Mouse (Mus musculus) liver, adult 2 months (tissue): ENCODE measurements around the gene Upk1a. TPM values are rescaled to one million over a fixed set of nuclear protein-coding genes. Genes with fewer than 3 reads are reported as not detected.

Experiments
- DNase-seq: peaks from one replicate; pipeline ENCODE4 v3.0.0-alpha.2; 2011; ENCODE audit warnings: low read depth, low spot score; ENCODE audit errors: extremely low read depth
- H3K27ac ChIP-seq: fragments of 200-500 bp; replicated peaks from 2 replicates; pipeline ENCODE4 v1.5.1; 2012; ENCODE audit warnings: low read depth, mild to moderate bottlenecking, control low read depth, inconsistent platforms, low read length; ENCODE audit not compliant: insufficient read depth
- H3K27me3 ChIP-seq: fragments of 200-500 bp; 2 replicates; pipeline ENCODE4 v1.6.1; 2012; ENCODE audit warnings: mild to moderate bottlenecking, moderate library complexity, low read length, inconsistent platforms; ENCODE audit not compliant: control insufficient read depth, insufficient read depth
- H3K36me3 ChIP-seq: fragments of 200-500 bp; 2 replicates; pipeline ENCODE4 v1.6.1; 2012; ENCODE audit warnings: low read length, inconsistent platforms; ENCODE audit not compliant: control insufficient read depth, insufficient read depth
- H3K4me1 ChIP-seq: fragments of 200-500 bp; 2 replicates; pipeline ENCODE4 v1.6.1; 2011; ENCODE audit warnings: low read length; ENCODE audit not compliant: control insufficient read depth, insufficient read depth
- H3K4me3 ChIP-seq: fragments of 200-500 bp; 2 replicates; pipeline ENCODE4 v1.5.1; 2011; ENCODE audit warnings: low read depth, mild to moderate bottlenecking, control low read depth, low read length, moderate library complexity; ENCODE audit not compliant: insufficient read depth
- H3K79me2 ChIP-seq: fragments of 200-500 bp; 2 replicates; pipeline ENCODE4 v1.6.1; 2012; ENCODE audit warnings: inconsistent platforms, mild to moderate bottlenecking, low read length, moderate library complexity; ENCODE audit not compliant: control insufficient read depth, insufficient read depth
- H3K9ac ChIP-seq: fragments of 200-500 bp; 2 replicates; pipeline ENCODE4 v1.6.1; 2012; ENCODE audit warnings: low read depth, mild to moderate bottlenecking, control low read depth, inconsistent platforms, low read length
- CTCF ChIP-seq: fragments of 200-500 bp; IDR thresholded peaks from 2 replicates; pipeline ENCODE4 v1.5.1; 2011; ENCODE audit warnings: low read depth, low read length, control low read depth
- POLR2A ChIP-seq: fragments of 200-500 bp; IDR thresholded peaks from 2 replicates; pipeline ENCODE4 v1.6.1; 2011; ENCODE audit warnings: low read length, control low read depth; ENCODE audit not compliant: insufficient read depth; ENCODE audit errors: extremely low read depth
- WGBS: fragments of 180-500 bp; shearing (Covaris S2); methylation state at CpG from one replicate; pipeline ENCODE4 v1.1.7; 2018; 5-methylcytosine and 5-hydroxymethylcytosine counted together
- polyA plus RNA-seq: library from polyadenylated mRNA; depleted of rRNA; stranded (reverse); fragments of >200 nt; gene quantifications from 2 replicates; pipeline ENCODE4 v1.2.3, GENCODE M21; 2012
- total RNA-seq: library from RNA; depleted of rRNA; stranded (reverse); fragments of >200 nt; gene quantifications from 2 replicates; pipeline ENCODE4 v1.2.3, GENCODE M21; 2014

Gene Upk1a
- total and polyA plus RNA-seq, 2 experiments, result 0.23 TPM; not detected in 1

DNA sequence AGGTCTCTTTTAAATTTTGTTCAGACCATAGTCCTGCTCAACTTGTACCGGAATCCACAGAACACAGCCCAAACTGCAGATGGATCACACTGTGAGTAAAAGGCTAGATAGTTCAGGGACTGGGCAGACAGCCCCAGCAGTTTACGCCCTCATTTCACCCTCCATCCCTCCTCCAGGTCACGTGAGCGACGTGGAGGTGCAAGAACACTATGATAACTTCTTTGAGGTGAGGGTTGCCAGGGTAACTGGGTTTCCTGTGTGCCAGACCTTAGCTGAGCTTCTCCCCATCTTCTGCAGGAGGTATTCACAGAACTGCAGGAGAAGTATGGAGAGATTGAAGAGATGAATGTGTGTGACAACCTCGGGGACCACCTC, 48.8 kb downstream of the Upk1a start:
- Histone ChIP-seq H3K4me1 (peaks cover 9% of the 10 kb centered on the region), H3K9ac (no peak overlapping the region), H3K27ac (no peak overlapping the region), H3K36me3 (peaks cover 4% of the 10 kb centered on the region; the same call in 1 of the 2 replicates), H3K4me3 (peak overlapping the region; percentile 75), H3K79me2 (no peaks in the 10 kb centered on the region), H3K27me3 (no peaks in the 10 kb centered on the region)
- DNase-seq, result no peak
- WGBS, result 32% methylated on average over 6 of the region's 6 CpGs
- TF ChIP-seq CTCF (no peak), POLR2A (no peak)

DNA sequence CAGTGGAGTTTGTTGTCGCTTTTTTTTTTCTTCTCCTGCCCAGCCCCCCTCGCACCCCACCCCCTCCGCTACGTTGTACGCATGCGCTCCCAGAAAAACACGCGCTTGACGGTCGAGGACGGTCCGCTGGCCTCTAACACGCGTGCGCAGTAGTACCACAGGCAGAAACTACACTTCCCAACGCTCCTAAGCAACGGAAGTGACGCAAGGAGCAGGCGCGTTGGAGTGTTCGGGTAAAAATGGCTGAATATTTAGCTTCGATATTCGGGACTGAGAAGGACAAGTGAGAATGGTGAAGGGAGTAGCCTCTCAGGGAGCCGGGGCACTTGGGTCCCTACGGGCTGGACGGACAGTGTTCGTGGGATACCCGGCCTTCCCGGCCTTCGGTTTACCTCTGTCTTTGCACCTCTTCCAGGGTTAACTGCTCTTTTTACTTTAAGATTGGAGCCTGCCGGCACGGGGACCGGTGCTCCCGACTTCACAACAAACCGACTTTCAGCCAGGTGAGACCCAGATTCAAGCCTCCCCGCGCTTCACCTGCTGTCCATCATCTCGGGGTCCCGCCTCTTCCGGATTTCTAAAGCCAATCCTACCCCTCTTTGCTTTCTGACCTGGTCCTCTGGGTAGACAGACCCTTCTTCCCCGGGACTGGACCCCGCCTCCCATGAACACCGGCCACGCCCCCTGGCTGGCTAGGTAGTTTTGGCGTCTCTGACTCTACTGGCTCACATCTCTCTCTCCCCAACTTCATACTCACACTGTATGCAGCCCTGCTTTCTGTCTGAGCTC, 49.3 kb downstream of the Upk1a start, which contains the start of the genes U2af1l4, Gm49396 and Psenen:
Gene U2af1l4 (plus strand): TSS at position 185 of the 789 bp plus-strand sequence.
Gene Gm49396 (plus strand): TSS at position 228 of the 789 bp plus-strand sequence.
Gene Psenen (minus strand): TSS at position 511 of the 789 bp plus-strand sequence.
- Histone ChIP-seq H3K4me3 (peak within 1 kb of the TSS; percentile 75), H3K9ac (peak within 1 kb of the TSS; percentile 83), H3K4me1 (peaks cover 12% of the 10 kb centered on the region), H3K79me2 (no peaks in the 10 kb centered on the region), H3K27ac (peak within 1 kb of the TSS; percentile 89), H3K27me3 (no peaks in the 10 kb centered on the region), H3K36me3 (no peaks in the 10 kb centered on the region)
- under 1% methylated on average over 45 of the region's 45 CpGs for WGBS
- no peak for TF ChIP-seq CTCF
- TF ChIP-seq POLR2A, result 0 out of 2 replicates have a peak, but pooled peaks have one; percentile 11
- DNase-seq, result peak; percentile 93

DNA sequence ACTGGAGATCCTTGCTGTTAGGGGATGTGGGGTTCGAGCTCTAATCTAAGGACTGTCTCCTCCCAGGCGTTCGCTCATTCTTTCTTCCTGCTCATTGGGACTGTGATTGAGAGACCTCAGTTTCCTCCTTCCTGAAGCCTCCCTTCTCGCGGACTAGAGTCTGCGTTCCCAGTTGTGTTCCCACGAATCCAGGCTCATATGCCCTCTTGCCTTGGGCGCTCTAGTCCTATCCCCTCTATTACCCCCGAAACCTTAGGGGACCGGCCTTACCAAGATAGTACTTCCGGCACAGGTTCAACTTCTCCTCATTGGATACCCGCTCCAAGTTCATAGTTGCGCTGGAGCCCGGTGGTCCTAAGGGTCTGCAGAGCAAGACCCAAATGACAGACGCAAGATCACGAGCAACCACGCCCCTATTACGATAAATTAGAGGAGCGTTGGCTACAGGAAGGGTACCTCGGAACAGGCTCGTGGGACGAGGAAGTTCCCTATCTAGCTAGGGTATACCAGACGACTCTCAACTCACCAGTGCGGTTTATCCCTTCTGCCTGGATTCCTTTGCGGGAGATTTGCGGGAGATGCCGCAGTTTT, 50.0 kb downstream of the Upk1a start:
- Histone ChIP-seq H3K27ac (peak overlapping the region; percentile 85), H3K36me3 (no peaks in the 10 kb centered on the region), H3K9ac (peak overlapping the region; percentile 83), H3K4me3 (peak overlapping the region; percentile 61), H3K4me1 (peaks cover 15% of the 10 kb centered on the region), H3K27me3 (no peaks in the 10 kb centered on the region), H3K79me2 (no peaks in the 10 kb centered on the region)
- WGBS, result under 1% methylated on average over 27 of the region's 27 CpGs
- TF ChIP-seq POLR2A (no peak), CTCF (no peak)
- DNase-seq, result peak; percentile 56

DNA sequence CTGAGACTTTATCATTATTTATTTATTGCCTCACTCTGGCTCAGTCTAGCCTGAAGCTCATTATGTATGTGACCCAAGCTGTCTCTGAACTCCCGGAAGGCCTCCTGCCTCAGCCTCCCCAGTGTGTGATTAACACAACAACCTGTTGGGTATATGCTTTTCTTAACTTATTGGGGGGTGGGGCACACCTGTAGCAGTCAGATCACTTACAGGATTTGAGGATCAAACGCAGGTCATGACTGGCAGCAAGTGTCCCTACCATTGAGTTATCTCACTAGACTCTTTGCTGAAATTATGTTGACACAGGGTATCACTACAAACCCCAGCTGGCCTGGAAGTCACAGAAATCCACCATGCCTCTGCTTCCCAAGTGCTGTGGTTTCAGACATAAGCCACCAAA, 52.4 kb downstream of the Upk1a start:
- DNase-seq, result peak; percentile 28
- TF ChIP-seq CTCF (no peak), POLR2A (no peak)
- WGBS, result 50% methylated on average over 2 of the region's 2 CpGs
- H3K4me3 ChIP-seq, result no peak overlapping the region
- no peak overlapping the region for H3K9ac ChIP-seq
- H3K27me3 ChIP-seq, result no peaks in the 10 kb centered on the region
- peak overlapping the region; percentile 27; the same call in 1 of the 2 replicates for H3K27ac ChIP-seq
- H3K79me2 ChIP-seq, result no peaks in the 10 kb centered on the region
- peaks cover 5% of the 10 kb centered on the region; the same call in 1 of the 2 replicates for H3K36me3 ChIP-seq
- peaks cover 15% of the 10 kb centered on the region for H3K4me1 ChIP-seq

DNA sequence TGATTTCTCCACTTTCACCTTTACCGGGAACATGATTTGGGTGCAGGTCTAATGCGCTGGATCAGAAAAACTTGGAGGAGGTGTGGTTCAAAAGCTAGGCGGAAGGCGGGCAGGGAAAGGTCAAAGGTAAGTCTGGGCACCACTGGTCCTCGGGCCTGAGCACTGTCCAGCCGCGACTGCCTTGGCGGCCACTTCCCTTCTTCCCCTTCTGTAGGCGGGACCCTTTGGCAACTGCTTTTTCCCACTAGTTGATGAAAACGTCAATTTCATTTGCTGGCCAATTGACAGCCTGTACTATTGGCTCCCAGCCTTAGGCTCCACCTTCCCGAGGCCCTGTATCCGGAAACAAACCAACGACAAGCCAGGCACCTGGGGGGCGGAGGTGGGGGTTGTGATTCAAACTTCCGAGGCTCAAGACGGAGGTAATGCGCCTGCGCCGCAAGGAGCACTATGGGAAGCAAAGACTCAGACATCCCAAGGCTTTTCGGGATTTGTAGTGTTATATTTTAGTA, 53.1 kb downstream of the Upk1a start, which contains the start of gene Lin37:
Gene Lin37 (minus strand): TSS at position 396 of the 512 bp plus-strand sequence.
- H3K36me3 ChIP-seq, result peaks cover 5% of the 10 kb centered on the region; the same call in 1 of the 2 replicates
- H3K4me1 ChIP-seq, result peaks cover 15% of the 10 kb centered on the region
- under 1% methylated on average over 20 of the region's 20 CpGs for WGBS
- H3K9ac ChIP-seq, result peak within 1 kb of the TSS; percentile 74
- no peaks in the 10 kb centered on the region for H3K27me3 ChIP-seq
- H3K79me2 ChIP-seq, result no peaks in the 10 kb centered on the region
- peak within 1 kb of the TSS; percentile 62 for H3K4me3 ChIP-seq
- peak; percentile 99 for DNase-seq
- TF ChIP-seq CTCF (no peak), POLR2A (0 out of 2 replicates have a peak, but pooled peaks have one; percentile 45)
- H3K27ac ChIP-seq, result peak within 1 kb of the TSS; percentile 27
